Comparison of ENCODE assay signal across 22 mouse cellular contexts in the genomic region with DNA sequence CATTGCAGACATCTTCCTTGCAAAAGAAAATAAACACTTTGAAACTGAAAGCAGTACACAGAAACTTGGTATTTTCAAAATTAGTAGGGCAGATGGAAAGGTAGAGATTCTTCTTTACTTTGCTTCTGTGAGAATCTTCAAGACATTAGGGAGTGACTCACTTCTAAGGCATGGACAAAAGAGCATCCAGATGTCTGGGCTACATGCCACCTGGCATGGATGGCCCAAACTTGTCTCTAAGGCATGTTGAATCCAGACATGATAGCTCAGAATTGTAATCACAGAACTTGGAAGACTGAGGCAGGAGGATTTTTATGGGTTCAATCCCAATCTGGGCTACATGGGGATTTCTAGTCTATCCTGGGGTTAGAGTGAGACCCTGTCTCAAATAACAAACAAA. TPM values are rescaled to one million over a fixed set of nuclear protein-coding genes. Genes with fewer than 3 reads are reported as not detected.
"Had no signal": no experiment of that assay in that cellular context is flagged by ENCODE, and none has a peak within 500 bp of the region (broad histone marks: within the 10 kb centered on the region; RNA-seq: fewer than 3 reads in every experiment).

No protein-coding gene starts in this region.

- H3K9me3 ChIP-seq: lung, embryonic 15.5 days had no signal

- H3K27me3 ChIP-seq: limb, embryonic 12.5 days; liver, embryonic 13.5 days; lung, embryonic 15.5 days; megakaryocyte, embryonic 14.5 days; midbrain, embryonic 12.5 days; neural tube, embryonic 15.5 days had no signal

- H3K27ac ChIP-seq: limb, embryonic 12.5 days; liver, embryonic 13.5 days; lung, embryonic 15.5 days; macrophage; midbrain, embryonic 12.5 days; neural tube, embryonic 15.5 days; stomach, postnatal 0 days had no signal

- ATAC-seq: liver, postnatal 0 days; midbrain, embryonic 16.5 days had no signal

- H3K36me3 ChIP-seq: limb, embryonic 12.5 days; liver, embryonic 13.5 days; lung, embryonic 15.5 days; midbrain, embryonic 12.5 days; neural tube, embryonic 15.5 days had no signal

- DNase-seq: kidney, adult 18-20 months; kidney, postnatal 10 days; liver; liver, embryonic 13.5 days; liver, postnatal 0 days; lung, postnatal 14 days; right cerebral cortex, postnatal 4 days; thymus, postnatal 4 days had no signal

- H3K4me2 ChIP-seq: limb, embryonic 12.5 days; liver, embryonic 13.5 days; lung, embryonic 15.5 days; midbrain, embryonic 12.5 days; neural tube, embryonic 15.5 days had no signal

- H3K9ac ChIP-seq: limb, embryonic 12.5 days; liver, embryonic 13.5 days; liver, postnatal 0 days; lung, embryonic 15.5 days; midbrain, embryonic 12.5 days; neural tube, embryonic 15.5 days had no signal

- H3K4me3 ChIP-seq: limb, embryonic 12.5 days; liver, embryonic 13.5 days; lung, embryonic 15.5 days; megakaryocyte, embryonic 14.5 days; midbrain, embryonic 12.5 days; neural tube, embryonic 15.5 days had no signal

- H3K4me1 ChIP-seq: limb, embryonic 12.5 days; liver, embryonic 13.5 days; lung, embryonic 15.5 days; megakaryocyte, embryonic 14.5 days; midbrain, embryonic 12.5 days; neural tube, embryonic 15.5 days had no signal

RNA-seq across cellular contexts. Expression of a gene that starts 58.4 kb away (rescaled TPM):
- total RNA-seq: layer of hippocampus, postnatal 25 days; left cerebral cortex, adult 8-10 months; left cerebral cortex, postnatal 36 days had no signal
- polyA plus RNA-seq: kidney, embryonic 14.5 days; large intestine, adult 2 months; limb, embryonic 12.5 days; liver, embryonic 13.5 days; liver, postnatal 0 days; lung, embryonic 15.5 days; macrophage; midbrain, embryonic 12.5 days; midbrain, embryonic 16.5 days; neural tube, embryonic 11.5 days; neural tube, embryonic 15.5 days; stomach, postnatal 0 days had no signal
